Mouse (Mus musculus): ENCODE data around the gene AI481877.
"Not testable (repeated sequence)": the region's sequence is repeated elsewhere in the genome, so short reads cannot be mapped to it uniquely, and the experiment has no call there.

The AI481877 gene

GRCm38 (mm10) chr4:59138507-59139033 lies at the start of gene AI481877:
Gene AI481877 (minus strand): TSS chr4:59138983.
- DNase-seq (ENCODE audit: low spot score), result not testable (repeated sequence)

GRCm38 (mm10) chr4:59188474-59188801 lies 49.7 kb upstream of the AI481877 start:
- no peak for DNase-seq (ENCODE audit: low spot score)

GRCm38 (mm10) chr4:59187289-59187688 lies 48.5 kb upstream of the AI481877 start:
- peak; percentile 61 for DNase-seq (ENCODE audit: low spot score)

GRCm38 (mm10) chr4:59185671-59186070 lies 46.9 kb upstream of the AI481877 start:
- no peak for DNase-seq (ENCODE audit: low spot score)

GRCm38 (mm10) chr4:59181320-59182271 lies 42.8 kb upstream of the AI481877 start:
- no peak for DNase-seq (ENCODE audit: low spot score)

- no peak for DNase-seq (ENCODE audit: low spot score)
Measured at GRCm38 (mm10) chr4:59177566-59177965, 38.8 kb upstream of the AI481877 start.

GRCm38 (mm10) chr4:59175929-59176328 lies 37.1 kb upstream of the AI481877 start:
- no peak for DNase-seq (ENCODE audit: low spot score)

GRCm38 (mm10) chr4:59175003-59175402 lies 36.2 kb upstream of the AI481877 start:
- DNase-seq (ENCODE audit: low spot score), result no peak

GRCm38 (mm10) chr4:59173181-59173922 lies 34.6 kb upstream of the AI481877 start:
- DNase-seq (ENCODE audit: low spot score), result no peak

GRCm38 (mm10) chr4:59172616-59173015 lies 33.8 kb upstream of the AI481877 start:
- DNase-seq (ENCODE audit: low spot score), result peak; percentile 22

GRCm38 (mm10) chr4:59169981-59170380 lies 31.2 kb upstream of the AI481877 start:
- DNase-seq (ENCODE audit: low spot score), result no peak

GRCm38 (mm10) chr4:59167251-59167847 lies 28.6 kb upstream of the AI481877 start:
- no peak for DNase-seq (ENCODE audit: low spot score)

- DNase-seq (ENCODE audit: low spot score), result no peak
Measured at GRCm38 (mm10) chr4:59164034-59164433, 25.3 kb upstream of the AI481877 start.

- DNase-seq (ENCODE audit: low spot score), result no peak
Measured at GRCm38 (mm10) chr4:59160959-59161670, 22.3 kb upstream of the AI481877 start.

GRCm38 (mm10) chr4:59160289-59160688 lies 21.5 kb upstream of the AI481877 start:
- DNase-seq (ENCODE audit: low spot score), result no peak

GRCm38 (mm10) chr4:59157654-59158053 lies 18.9 kb upstream of the AI481877 start:
- no peak for DNase-seq (ENCODE audit: low spot score)

GRCm38 (mm10) chr4:59156897-59157592 lies 18.3 kb upstream of the AI481877 start:
- no peak for DNase-seq (ENCODE audit: low spot score)

GRCm38 (mm10) chr4:59151953-59152352 lies 13.2 kb upstream of the AI481877 start:
- DNase-seq (ENCODE audit: low spot score), result no peak

GRCm38 (mm10) chr4:59150907-59151306 lies 12.1 kb upstream of the AI481877 start:
- DNase-seq (ENCODE audit: low spot score), result no peak

- DNase-seq (ENCODE audit: low spot score), result no peak
Measured at GRCm38 (mm10) chr4:59149043-59149442, 10.3 kb upstream of the AI481877 start.

GRCm38 (mm10) chr4:59128935-59129334 lies 9.8 kb downstream of the AI481877 start:
- DNase-seq (ENCODE audit: low spot score), result no peak
